Mouse (Mus musculus): ENCODE results near the gene Gm12888. TPM values are rescaled to one million over a fixed set of nuclear protein-coding genes. Genes with fewer than 3 reads are reported as not detected.
"Not testable (repeated sequence)": the region's sequence is repeated elsewhere in the genome, so short reads cannot be mapped to it uniquely, and the experiment has no call there.

Gene Gm12888
- polyA plus RNA-seq (2015; fragmentation: Nextera tagmentation; extraction: Ambion mirVana) = not detected in 2 replicates

DNA sequence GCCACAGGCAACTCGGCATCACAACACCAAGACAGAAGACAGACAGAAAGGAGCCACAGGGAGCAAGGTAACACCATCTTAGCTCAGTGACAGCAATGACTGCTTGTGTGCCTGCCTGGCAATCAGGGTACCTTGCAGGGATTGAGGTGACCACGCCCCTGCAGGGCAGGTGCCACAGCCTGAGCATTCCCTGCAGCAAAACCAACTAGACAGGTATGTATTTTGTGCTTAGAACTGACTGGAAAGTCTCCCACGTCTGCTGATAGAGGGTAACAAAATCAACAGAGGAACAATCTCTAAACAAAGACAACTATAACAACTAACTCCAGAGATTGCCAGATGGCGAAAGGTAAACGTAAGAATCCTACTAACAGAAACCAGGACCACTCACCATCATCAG is at the start of gene Gm12888:
Gm12888 (minus strand) TSS at position 101 of the 400 bp plus-strand sequence.
- H3K9me3 ChIP-seq; H3K36me3 ChIP-seq; ATAC-seq (ENCODE audit: low FRiP score); H3K27me3 ChIP-seq; H3K4me3 ChIP-seq; H3K9ac ChIP-seq; H3K27ac ChIP-seq; H3K4me2 ChIP-seq; H3K4me1 ChIP-seq (replicated peaks): not testable (repeated sequence)
- 76% methylated on average over 5 of the region's 5 CpGs for WGBS

Other genes starting within 250 kb of the Gm12888 start
- 28.4 and 28.7 TPM in 2 replicates for gene Zmpste24, start 226.7 kb downstream of the Gm12888 start, polyA plus RNA-seq (2015; fragmentation: Nextera tagmentation; extraction: Ambion mirVana)
- not detected in 2 replicates for gene Tmco2, start 215.7 kb downstream of the Gm12888 start, polyA plus RNA-seq (2015; fragmentation: Nextera tagmentation; extraction: Ambion mirVana)
- 31.7 and 33.4 TPM in 2 replicates for gene Rlf, start 109.8 kb downstream of the Gm12888 start, polyA plus RNA-seq (2015; fragmentation: Nextera tagmentation; extraction: Ambion mirVana)
- not detected in 2 replicates for gene Gm12886, start 98.2 kb upstream of the Gm12888 start, polyA plus RNA-seq (2015; fragmentation: Nextera tagmentation; extraction: Ambion mirVana)

Data from hindbrain, embryonic 13.5 days (tissue).